Mouse (Mus musculus): ENCODE measurements around the gene Ick. TPM values are rescaled to one million over a fixed set of nuclear protein-coding genes. Genes with fewer than 3 reads are reported as not detected.
"Not testable (repeated sequence)": the region's sequence is repeated elsewhere in the genome, so short reads cannot be mapped to it uniquely, and the experiment has no call there.

Gene Ick
- polyA plus RNA-seq, 1 experiment = 55.6 TPM

- DNase-seq (ENCODE audit: low read depth) = no peak
- TF ChIP-seq CTCF (IDR thresholded peaks at IDR 0.05; ENCODE audit: borderline replicate concordance, extremely low read depth, insufficient read depth, insufficient read length) = no peak
Observed at GRCm38 (mm10) chr9:78121985-78122384, 13.0 kb downstream of the Ick start.

DNA sequence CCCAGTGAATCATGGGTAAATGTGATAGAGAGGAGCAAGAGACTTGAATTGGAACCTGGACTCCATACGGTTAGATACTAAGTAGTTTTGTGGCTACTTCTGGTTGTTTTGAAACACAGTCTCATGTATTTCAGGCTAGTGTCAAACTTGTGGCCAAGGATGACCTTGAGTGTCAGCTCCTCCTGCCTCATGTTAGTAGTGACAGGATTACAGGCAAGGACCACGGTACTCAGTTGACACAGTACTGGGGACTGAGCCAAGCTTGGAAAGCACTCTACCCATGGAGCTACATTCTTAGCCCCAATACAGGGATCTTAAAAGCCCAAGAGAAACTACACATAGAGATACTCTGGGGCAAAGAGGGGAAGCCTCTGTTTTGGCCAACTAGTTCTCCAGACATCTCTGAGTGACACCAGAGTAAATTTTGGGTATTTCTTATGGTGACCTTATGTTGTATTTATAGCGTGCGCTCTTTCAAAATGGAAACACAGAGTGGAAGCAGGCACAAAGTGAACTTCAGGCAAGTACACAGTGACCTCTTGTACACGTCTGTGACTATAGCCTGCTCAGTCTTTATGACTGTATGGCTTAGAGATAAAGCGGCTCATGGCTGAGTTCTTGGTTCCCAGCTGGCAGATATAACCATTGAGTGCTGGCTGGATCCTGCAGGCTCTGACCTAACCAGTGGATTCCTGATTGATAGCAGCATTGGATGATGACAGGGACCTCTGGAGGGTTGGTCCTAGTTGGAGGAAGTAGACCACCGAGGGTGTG, 14.1 kb downstream of the Ick start:
- DNase-seq (ENCODE audit: low read depth) = no peak
- TF ChIP-seq POLR2A (IDR thresholded peaks at IDR 0.05; ENCODE audit: borderline replicate concordance, extremely low read depth, insufficient read depth, insufficient read length, poor library complexity, severe bottlenecking) (no peak), CTCF (IDR thresholded peaks at IDR 0.05; ENCODE audit: borderline replicate concordance, extremely low read depth, insufficient read depth, insufficient read length) (no peak)

DNA sequence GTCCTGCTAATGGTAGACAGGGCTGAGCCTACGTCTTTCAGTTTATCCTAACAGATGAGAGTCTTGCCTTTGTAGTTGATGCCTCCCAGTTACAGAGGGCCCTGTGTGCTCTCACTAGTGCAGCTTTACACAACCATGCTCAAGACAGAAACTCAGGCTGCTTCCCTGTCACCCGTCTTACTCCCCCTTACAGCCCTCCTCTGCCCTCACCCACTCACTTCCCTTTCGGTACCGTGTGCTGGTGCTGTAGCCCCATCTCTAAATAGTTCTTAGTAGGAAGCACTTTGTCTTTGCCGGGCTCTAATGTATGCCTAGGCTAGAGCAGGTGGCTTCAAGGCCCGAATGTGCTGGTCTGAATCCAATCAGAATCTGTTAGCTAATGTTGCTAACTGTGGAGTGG, 15.3 kb downstream of the Ick start:
- DNase-seq (ENCODE audit: low read depth) = no peak
- TF ChIP-seq POLR2A (IDR thresholded peaks at IDR 0.05; ENCODE audit: borderline replicate concordance, extremely low read depth, insufficient read depth, insufficient read length, poor library complexity, severe bottlenecking) (no peak), CTCF (IDR thresholded peaks at IDR 0.05; ENCODE audit: borderline replicate concordance, extremely low read depth, insufficient read depth, insufficient read length) (no peak)

DNA sequence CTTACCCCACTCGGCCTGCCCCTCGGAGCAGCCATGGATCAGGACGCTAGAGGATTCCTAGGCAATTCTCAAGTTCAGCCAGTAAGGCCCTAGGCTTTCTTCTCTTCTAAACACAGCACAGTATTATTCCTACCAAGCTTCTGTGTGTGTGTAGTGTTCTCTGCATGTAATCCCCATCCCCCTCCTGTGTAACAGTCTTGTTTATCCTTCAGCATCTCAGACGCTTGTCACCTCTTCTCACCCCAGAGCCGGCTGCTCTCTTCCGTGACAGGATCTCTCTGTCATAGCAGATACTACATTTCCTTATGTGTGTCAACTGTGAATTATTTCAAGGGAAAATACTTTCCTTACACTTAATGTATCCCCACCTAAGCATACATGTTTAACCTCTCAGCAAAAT, 17.0 kb downstream of the Ick start:
- DNase-seq (ENCODE audit: low read depth) = peak; percentile 49
- no peak for TF ChIP-seq POLR2A (IDR thresholded peaks at IDR 0.05; ENCODE audit: borderline replicate concordance, extremely low read depth, insufficient read depth, insufficient read length, poor library complexity, severe bottlenecking)
- no peak for TF ChIP-seq CTCF (IDR thresholded peaks at IDR 0.05; ENCODE audit: borderline replicate concordance, extremely low read depth, insufficient read depth, insufficient read length)

DNA sequence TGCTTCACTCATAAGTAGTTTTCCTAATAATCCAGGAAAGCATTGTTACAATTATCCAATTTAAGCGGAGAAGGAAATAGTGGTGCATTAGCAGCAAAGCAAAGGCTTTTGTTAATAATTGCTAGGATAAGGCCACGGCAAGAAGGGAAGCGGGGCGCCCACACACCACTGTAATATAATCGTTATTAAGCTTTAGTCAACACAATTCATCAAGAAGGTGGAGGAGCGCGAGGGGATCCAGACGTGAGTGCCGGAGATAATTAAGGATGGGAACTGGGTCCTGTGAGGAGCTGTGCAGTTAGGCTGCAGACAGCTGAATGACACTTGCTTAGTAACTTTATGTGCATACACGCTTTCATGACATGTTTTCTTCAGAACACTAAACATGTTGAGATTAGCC, 17.7 kb downstream of the Ick start:
- peak; percentile 49 for DNase-seq (ENCODE audit: low read depth)

GRCm38 (mm10) chr9:78135658-78136057, 26.7 kb downstream of the Ick start:
- TF ChIP-seq CTCF (IDR thresholded peaks at IDR 0.05; ENCODE audit: borderline replicate concordance, extremely low read depth, insufficient read depth, insufficient read length) (no peak), POLR2A (IDR thresholded peaks at IDR 0.05; ENCODE audit: borderline replicate concordance, extremely low read depth, insufficient read depth, insufficient read length, poor library complexity, severe bottlenecking) (no peak)
- no peak for DNase-seq (ENCODE audit: low read depth)

More for the DNA sequence above, 17.7 kb downstream of the Ick start:
- no peak for TF ChIP-seq CTCF (IDR thresholded peaks at IDR 0.05; ENCODE audit: borderline replicate concordance, extremely low read depth, insufficient read depth, insufficient read length)
- no peak for TF ChIP-seq POLR2A (IDR thresholded peaks at IDR 0.05; ENCODE audit: borderline replicate concordance, extremely low read depth, insufficient read depth, insufficient read length, poor library complexity, severe bottlenecking)

GRCm38 (mm10) chr9:78138044-78138676, 29.2 kb downstream of the Ick start:
- TF ChIP-seq CTCF (IDR thresholded peaks at IDR 0.05; ENCODE audit: borderline replicate concordance, extremely low read depth, insufficient read depth, insufficient read length) = no peak
- TF ChIP-seq POLR2A (IDR thresholded peaks at IDR 0.05; ENCODE audit: borderline replicate concordance, extremely low read depth, insufficient read depth, insufficient read length, poor library complexity, severe bottlenecking) = no peak
- no peak for DNase-seq (ENCODE audit: low read depth)

DNA sequence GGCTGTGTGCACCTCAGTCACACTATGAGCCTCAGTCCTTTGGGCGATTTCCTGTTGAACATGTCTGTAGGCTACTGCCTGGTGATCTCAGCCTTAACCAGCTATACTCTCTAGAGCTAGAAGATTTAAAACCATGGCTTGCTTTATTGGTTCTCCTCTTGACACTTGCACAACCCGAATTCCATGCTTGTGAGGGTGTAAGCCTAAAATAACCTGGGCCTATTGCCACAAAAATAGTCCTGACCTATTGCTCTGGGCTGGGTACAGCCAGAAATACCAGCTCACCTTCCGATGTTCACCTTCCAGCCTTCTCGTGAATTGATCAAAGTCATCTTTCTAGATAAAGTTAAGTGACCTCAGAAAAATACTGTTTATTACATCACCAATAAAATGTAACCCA, 30.5 kb downstream of the Ick start:
- TF ChIP-seq POLR2A (IDR thresholded peaks at IDR 0.05; ENCODE audit: borderline replicate concordance, extremely low read depth, insufficient read depth, insufficient read length, poor library complexity, severe bottlenecking) (no peak), CTCF (IDR thresholded peaks at IDR 0.05; ENCODE audit: borderline replicate concordance, extremely low read depth, insufficient read depth, insufficient read length) (no peak)
- DNase-seq (ENCODE audit: low read depth) = no peak

- peak; percentile 30 for DNase-seq (ENCODE audit: low read depth)
- TF ChIP-seq POLR2A (IDR thresholded peaks at IDR 0.05; ENCODE audit: borderline replicate concordance, extremely low read depth, insufficient read depth, insufficient read length, poor library complexity, severe bottlenecking) = no peak
- TF ChIP-seq CTCF (IDR thresholded peaks at IDR 0.05; ENCODE audit: borderline replicate concordance, extremely low read depth, insufficient read depth, insufficient read length) = no peak
Observed at GRCm38 (mm10) chr9:78146099-78146498, 37.1 kb downstream of the Ick start.

DNA sequence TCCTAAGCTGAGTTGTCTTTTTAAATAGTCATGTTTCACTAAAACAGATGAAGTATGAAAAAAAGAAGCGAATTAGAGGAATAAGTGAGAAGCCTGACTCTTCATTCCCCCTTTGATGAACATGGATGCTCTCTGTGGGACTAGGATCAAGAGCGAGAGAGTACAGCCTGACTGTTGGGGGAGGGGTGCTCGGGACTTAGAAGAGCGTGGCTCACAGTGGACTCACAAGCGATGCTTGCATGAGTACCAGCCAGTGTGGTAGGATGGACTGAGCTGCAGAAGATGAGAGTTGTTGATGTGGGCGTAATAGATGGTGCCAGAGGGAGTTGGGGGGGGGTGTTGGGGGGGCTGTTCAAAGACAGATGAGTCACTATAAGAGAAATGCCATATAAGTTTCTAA, 37.6 kb downstream of the Ick start:
- TF ChIP-seq CTCF (IDR thresholded peaks at IDR 0.05; ENCODE audit: borderline replicate concordance, extremely low read depth, insufficient read depth, insufficient read length) (no peak), POLR2A (IDR thresholded peaks at IDR 0.05; ENCODE audit: borderline replicate concordance, extremely low read depth, insufficient read depth, insufficient read length, poor library complexity, severe bottlenecking) (no peak)
- peak; percentile 53 for DNase-seq (ENCODE audit: low read depth)

DNA sequence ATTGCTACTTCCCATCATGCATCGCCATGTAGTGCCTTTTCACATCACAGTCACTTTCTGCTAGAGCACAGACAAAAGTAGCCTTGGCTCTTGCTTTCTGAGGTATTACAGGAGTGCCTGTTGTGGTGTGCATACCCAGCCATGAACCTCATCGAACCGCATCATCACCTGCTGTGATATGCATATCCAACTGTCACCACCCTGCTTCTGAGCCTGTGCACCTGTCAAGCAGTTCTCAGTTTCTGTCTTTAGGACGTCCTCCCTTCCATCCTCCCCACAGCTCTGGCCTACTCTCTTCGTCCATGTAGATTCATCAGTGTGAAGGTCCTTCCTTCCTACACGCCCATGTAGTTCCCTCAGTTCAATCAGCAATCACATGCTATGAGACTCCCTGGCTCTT, 39.2 kb downstream of the Ick start:
- TF ChIP-seq CTCF (IDR thresholded peaks at IDR 0.05; ENCODE audit: borderline replicate concordance, extremely low read depth, insufficient read depth, insufficient read length) = no peak
- TF ChIP-seq POLR2A (IDR thresholded peaks at IDR 0.05; ENCODE audit: borderline replicate concordance, extremely low read depth, insufficient read depth, insufficient read length, poor library complexity, severe bottlenecking) = no peak
- DNase-seq (ENCODE audit: low read depth) = no peak

- DNase-seq (ENCODE audit: low read depth) = not testable (repeated sequence)
Observed at GRCm38 (mm10) chr9:78149770-78150169, 40.8 kb downstream of the Ick start.

All from brain, embryonic 14.5 days (tissue).